Mouse (Mus musculus): ENCODE results near the gene Tmem178b. TPM values are rescaled to one million over a fixed set of nuclear protein-coding genes. Genes with fewer than 3 reads are reported as not detected.

The Tmem178b gene
- polyA plus RNA-seq, 1 experiment from 2014 or later, result 43.8 TPM

GRCm38 (mm10) chr6:40229985-40230384 is 356.9 kb downstream of the Tmem178b start:
- ATAC-seq (ENCODE audit: low FRiP score), result no peak
- Histone ChIP-seq H3K27ac (no peak overlapping the region), H3K36me3 (replicated peaks; ENCODE audit: control insufficient read depth, insufficient read depth) (no peaks in the 10 kb centered on the region), H3K4me3 (replicated peaks; ENCODE audit: low read length) (no peak overlapping the region), H3K4me1 (replicated peaks; ENCODE audit: control insufficient read depth, insufficient read depth, low read length) (peaks cover 10% of the 10 kb centered on the region; the same call in 1 of the 2 replicates), H3K9ac (no peak overlapping the region), H3K27me3 (ENCODE audit: control insufficient read depth, insufficient read depth, low read length) (no peaks in the 10 kb centered on the region), H3K4me2 (replicated peaks) (no peak overlapping the region), H3K9me3 (ENCODE audit: control insufficient read depth, low read length) (no peaks in the 10 kb centered on the region)
- DNase-seq (ENCODE audit: low spot score), result no peak
- 93% methylated on average over 9 of the region's 9 CpGs for WGBS

- Histone ChIP-seq H3K9ac (no peak overlapping the region), H3K27me3 (ENCODE audit: control insufficient read depth, insufficient read depth, low read length) (no peaks in the 10 kb centered on the region), H3K27ac (no peak overlapping the region), H3K4me2 (replicated peaks) (no peak overlapping the region), H3K36me3 (replicated peaks; ENCODE audit: control insufficient read depth, insufficient read depth) (no peaks in the 10 kb centered on the region), H3K4me1 (replicated peaks; ENCODE audit: control insufficient read depth, insufficient read depth, low read length) (peaks cover 13% of the 10 kb centered on the region; the same call in 1 of the 2 replicates), H3K4me3 (replicated peaks; ENCODE audit: low read length) (no peak overlapping the region), H3K9me3 (ENCODE audit: control insufficient read depth, low read length) (no peaks in the 10 kb centered on the region)
- DNase-seq (ENCODE audit: low spot score), result no peak
- 32% methylated on average over 5 of the region's 5 CpGs for WGBS
- no peak for ATAC-seq (ENCODE audit: low FRiP score)
Observed at GRCm38 (mm10) chr6:40234066-40234465, 361.0 kb downstream of the Tmem178b start.

- no peak overlapping the region for H3K4me2 ChIP-seq (replicated peaks)
- WGBS, result 42% methylated on average over 10 of the region's 10 CpGs
- no peaks in the 10 kb centered on the region for H3K36me3 ChIP-seq (replicated peaks; ENCODE audit: control insufficient read depth, insufficient read depth)
- ATAC-seq (ENCODE audit: low FRiP score), result no peak
- H3K9me3 ChIP-seq (ENCODE audit: control insufficient read depth, low read length), result no peaks in the 10 kb centered on the region
- no peak overlapping the region for H3K9ac ChIP-seq
- DNase-seq (ENCODE audit: low spot score), result peak; percentile 85
- H3K27ac ChIP-seq, result no peak overlapping the region
- H3K4me1 ChIP-seq (replicated peaks; ENCODE audit: control insufficient read depth, insufficient read depth, low read length), result peaks cover 13% of the 10 kb centered on the region; the same call in 1 of the 2 replicates
- no peaks in the 10 kb centered on the region for H3K27me3 ChIP-seq (ENCODE audit: control insufficient read depth, insufficient read depth, low read length)
- H3K4me3 ChIP-seq (replicated peaks; ENCODE audit: low read length), result no peak overlapping the region
Observed at GRCm38 (mm10) chr6:40235793-40236470, 362.9 kb downstream of the Tmem178b start.

- ATAC-seq (ENCODE audit: low FRiP score) (peak; percentile 50; the same call in 1 of the 2 replicates), DNase-seq (ENCODE audit: low spot score) (no peak)
- Histone ChIP-seq H3K4me2 (replicated peaks) (no peak overlapping the region), H3K4me1 (replicated peaks; ENCODE audit: control insufficient read depth, insufficient read depth, low read length) (peaks cover 13% of the 10 kb centered on the region; the same call in 1 of the 2 replicates), H3K9me3 (ENCODE audit: control insufficient read depth, low read length) (no peaks in the 10 kb centered on the region), H3K36me3 (replicated peaks; ENCODE audit: control insufficient read depth, insufficient read depth) (no peaks in the 10 kb centered on the region), H3K9ac (no peak overlapping the region), H3K27me3 (ENCODE audit: control insufficient read depth, insufficient read depth, low read length) (no peaks in the 10 kb centered on the region), H3K27ac (no peak overlapping the region), H3K4me3 (replicated peaks; ENCODE audit: low read length) (no peak overlapping the region)
- 71% methylated on average over 13 of the region's 13 CpGs for WGBS
Observed at GRCm38 (mm10) chr6:40236841-40237765, 364.0 kb downstream of the Tmem178b start.

- Histone ChIP-seq H3K27me3 (ENCODE audit: control insufficient read depth, insufficient read depth, low read length) (no peaks in the 10 kb centered on the region), H3K9ac (no peak overlapping the region), H3K4me1 (replicated peaks; ENCODE audit: control insufficient read depth, insufficient read depth, low read length) (peaks cover 13% of the 10 kb centered on the region; the same call in 1 of the 2 replicates), H3K4me3 (replicated peaks; ENCODE audit: low read length) (no peak overlapping the region), H3K27ac (no peak overlapping the region), H3K4me2 (replicated peaks) (no peak overlapping the region), H3K36me3 (replicated peaks; ENCODE audit: control insufficient read depth, insufficient read depth) (no peaks in the 10 kb centered on the region), H3K9me3 (ENCODE audit: control insufficient read depth, low read length) (no peaks in the 10 kb centered on the region)
- ATAC-seq (ENCODE audit: low FRiP score), result no peak
- no peak for DNase-seq (ENCODE audit: low spot score)
- WGBS, result 66% methylated on average over 3 of the region's 3 CpGs
Observed at GRCm38 (mm10) chr6:40238857-40239256, 365.8 kb downstream of the Tmem178b start.

- ATAC-seq (ENCODE audit: low FRiP score), result no peak
- no peak for DNase-seq (ENCODE audit: low spot score)
- Histone ChIP-seq H3K27me3 (ENCODE audit: control insufficient read depth, insufficient read depth, low read length) (no peaks in the 10 kb centered on the region), H3K4me1 (replicated peaks; ENCODE audit: control insufficient read depth, insufficient read depth, low read length) (0 out of 2 replicates have a peak, but pooled peaks cover 3% of the 10 kb centered on the region), H3K4me2 (replicated peaks) (no peak overlapping the region), H3K9ac (no peak overlapping the region), H3K27ac (no peak overlapping the region), H3K4me3 (replicated peaks; ENCODE audit: low read length) (no peak overlapping the region), H3K36me3 (replicated peaks; ENCODE audit: control insufficient read depth, insufficient read depth) (no peaks in the 10 kb centered on the region), H3K9me3 (ENCODE audit: control insufficient read depth, low read length) (no peaks in the 10 kb centered on the region)
- WGBS, result 86% methylated on average over 2 of the region's 2 CpGs
Observed at GRCm38 (mm10) chr6:40240671-40241070, 367.6 kb downstream of the Tmem178b start.

GRCm38 (mm10) chr6:40247398-40247946 is 374.4 kb downstream of the Tmem178b start:
- no peak overlapping the region for H3K4me2 ChIP-seq (replicated peaks)
- H3K4me3 ChIP-seq (replicated peaks; ENCODE audit: low read length), result no peak overlapping the region
- H3K9me3 ChIP-seq (ENCODE audit: control insufficient read depth, low read length), result no peaks in the 10 kb centered on the region
- H3K4me1 ChIP-seq (replicated peaks; ENCODE audit: control insufficient read depth, insufficient read depth, low read length), result no peaks in the 10 kb centered on the region
- no peak for DNase-seq (ENCODE audit: low spot score)
- no peak overlapping the region for H3K27ac ChIP-seq
- H3K27me3 ChIP-seq (ENCODE audit: control insufficient read depth, insufficient read depth, low read length), result no peaks in the 10 kb centered on the region
- WGBS, result 91% methylated on average over 17 of the region's 17 CpGs
- peaks cover 4% of the 10 kb centered on the region for H3K36me3 ChIP-seq (replicated peaks; ENCODE audit: control insufficient read depth, insufficient read depth)
- H3K9ac ChIP-seq, result no peak overlapping the region
- ATAC-seq (ENCODE audit: low FRiP score), result peak; percentile 40; the same call in 1 of the 2 replicates

- Histone ChIP-seq H3K36me3 (replicated peaks; ENCODE audit: control insufficient read depth, insufficient read depth) (peaks cover 4% of the 10 kb centered on the region), H3K9me3 (ENCODE audit: control insufficient read depth, low read length) (no peaks in the 10 kb centered on the region), H3K9ac (no peak overlapping the region), H3K4me3 (replicated peaks; ENCODE audit: low read length) (no peak overlapping the region), H3K27me3 (ENCODE audit: control insufficient read depth, insufficient read depth, low read length) (no peaks in the 10 kb centered on the region), H3K4me2 (replicated peaks) (no peak overlapping the region), H3K27ac (no peak overlapping the region), H3K4me1 (replicated peaks; ENCODE audit: control insufficient read depth, insufficient read depth, low read length) (no peaks in the 10 kb centered on the region)
- ATAC-seq (ENCODE audit: low FRiP score) (no peak), DNase-seq (ENCODE audit: low spot score) (no peak)
Observed at GRCm38 (mm10) chr6:40249939-40250338, 376.9 kb downstream of the Tmem178b start.

- Histone ChIP-seq H3K9ac (no peak overlapping the region), H3K4me3 (replicated peaks; ENCODE audit: low read length) (no peak overlapping the region), H3K4me2 (replicated peaks) (no peak overlapping the region), H3K36me3 (replicated peaks; ENCODE audit: control insufficient read depth, insufficient read depth) (no peaks in the 10 kb centered on the region), H3K27ac (no peak overlapping the region), H3K4me1 (replicated peaks; ENCODE audit: control insufficient read depth, insufficient read depth, low read length) (no peaks in the 10 kb centered on the region), H3K9me3 (ENCODE audit: control insufficient read depth, low read length) (no peaks in the 10 kb centered on the region), H3K27me3 (ENCODE audit: control insufficient read depth, insufficient read depth, low read length) (no peaks in the 10 kb centered on the region)
- DNase-seq (ENCODE audit: low spot score) (no peak), ATAC-seq (ENCODE audit: low FRiP score) (no peak)
- WGBS, result 100% methylated on average over 1 of the region's 1 CpGs
Observed at GRCm38 (mm10) chr6:40263687-40264086, 390.6 kb downstream of the Tmem178b start.

All from hindbrain, embryonic 14.5 days (tissue).